Mouse (Mus musculus) megakaryocyte, embryonic 14.5 days (primary cell): ENCODE results near the gene Prss46.

Source experiments
- FLI1 ChIP-seq: IDR thresholded peaks from 2 replicates; pipeline ENCODE4 v1.6.1; 2012; ENCODE audit warnings: low read length, inconsistent platforms, mixed read lengths
- GATA1 ChIP-seq: IDR thresholded peaks from 3 replicates; pipeline ENCODE4 v1.6.1; 2012; ENCODE audit warnings: mixed read lengths, low read length, inconsistent platforms, borderline replicate concordance

DNA sequence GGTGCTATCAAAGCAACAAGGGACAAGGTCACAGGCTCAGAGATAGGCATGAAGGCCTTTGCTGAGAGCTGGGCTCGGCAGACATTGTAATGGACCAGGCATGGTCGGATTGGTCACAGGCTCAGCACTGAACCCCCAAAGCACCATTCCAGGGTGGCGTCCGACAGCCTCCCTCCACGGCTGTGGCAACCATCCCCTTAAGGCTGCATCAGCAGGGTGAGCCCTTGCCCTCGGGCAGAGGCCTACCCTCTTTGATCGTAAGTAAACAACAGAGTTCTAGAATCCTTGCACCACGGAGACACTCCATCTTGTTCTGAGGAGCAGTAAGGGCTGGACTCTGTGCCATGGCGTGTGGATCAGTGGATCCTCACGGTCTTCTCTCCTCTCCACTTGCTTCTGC is at the start of gene Prss46:
- TF ChIP-seq GATA1 (no peak), FLI1 (no peak)
